Mouse (Mus musculus): Measurements from ENCODE around the gene Txn2. TPM values are rescaled to one million over a fixed set of nuclear protein-coding genes. Genes with fewer than 3 reads are reported as not detected.

The Txn2 gene
- polyA plus RNA-seq, 2 experiments = 121 to 199 TPM

DNA sequence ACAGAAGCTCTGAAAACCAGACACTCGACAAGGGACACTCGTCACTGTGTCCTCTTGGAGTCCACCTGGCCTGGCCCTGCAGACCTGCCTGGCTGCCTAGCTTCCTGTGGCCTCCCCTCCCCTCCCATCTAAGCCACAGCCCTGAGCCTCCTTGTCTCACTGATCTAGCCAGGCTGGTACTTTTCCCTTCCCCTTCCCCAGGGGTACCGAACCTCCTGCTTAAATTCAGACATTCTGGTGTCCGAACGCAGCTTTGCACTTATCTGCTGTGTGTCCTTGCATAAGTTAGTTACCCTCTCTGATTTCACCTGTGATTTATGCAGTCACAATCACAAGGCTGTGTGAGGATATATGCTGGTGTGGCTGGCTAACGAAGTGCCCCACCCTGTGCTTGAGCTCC lies 46.5 kb downstream of the Txn2 start:
- Histone ChIP-seq H3K4me3 (ENCODE audit: insufficient read depth in 1 of 2, low read depth in 2 of 2, low read length in 2 of 2) (no peak overlapping the region), H3K36me3 (replicated peaks; ENCODE audit: control insufficient read depth, insufficient read depth, low read depth) (no peaks in the 10 kb centered on the region), H3K9ac (replicated peaks) (no peak overlapping the region), H3K4me2 (ENCODE audit: low read depth) (no peak overlapping the region), H3K9me3 (ENCODE audit: control insufficient read depth, low read length) (no peaks in the 10 kb centered on the region), H3K27ac (no peak overlapping the region), H3K27me3 (ENCODE audit: control insufficient read depth, insufficient read depth, low read length) (no peaks in the 10 kb centered on the region), H3K4me1 (replicated peaks; ENCODE audit: control insufficient read depth in 2 of 2, insufficient read depth in 2 of 2, low read length in 1 of 2) (peaks cover 16 to 31% of the 10 kb centered on the region in 2 experiments)
- DNase-seq (ENCODE audit: low read depth in 3 of 3, low spot score in 3 of 3) = no peak
- WGBS (ENCODE audit: insufficient replicate concordance) = 16% methylated on average over 6 of the region's 6 CpGs
- TF ChIP-seq CTCF (IDR thresholded peaks at IDR 0.05; ENCODE audit: low read depth) (no peak), EP300 (IDR thresholded peaks at IDR 0.05; ENCODE audit: low read depth) (no peak)
- no peak for ATAC-seq (ENCODE audit: insufficient read depth)

DNA sequence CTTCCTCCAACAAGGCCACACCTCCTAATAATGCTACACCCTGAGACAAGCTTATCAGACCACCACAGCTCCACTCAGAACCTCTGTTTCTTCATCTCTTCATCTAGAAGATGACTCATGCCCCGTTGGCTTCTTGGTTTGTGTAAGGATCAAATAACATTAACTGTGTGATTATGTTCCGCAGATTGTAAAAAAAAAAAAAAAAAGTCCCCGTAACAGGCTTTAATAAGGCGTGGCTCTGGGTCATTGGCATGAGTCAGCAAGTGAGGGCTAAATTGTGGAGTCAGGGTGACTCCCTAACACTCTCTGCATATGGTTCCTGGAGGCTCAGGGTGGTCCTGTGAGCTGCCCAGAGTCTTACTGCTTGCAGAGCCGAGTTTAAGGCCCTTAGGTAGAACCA lies 47.1 kb downstream of the Txn2 start:
- WGBS (ENCODE audit: insufficient replicate concordance) = 8% methylated on average over 5 of the region's 5 CpGs
- DNase-seq (ENCODE audit: low read depth in 3 of 3, low spot score in 3 of 3) (peak; percentile 32 to 59 (median 45)), ATAC-seq (ENCODE audit: insufficient read depth) (peak; percentile 58; the same call in 1 of the 2 replicates)
- no peaks in the 10 kb centered on the region for H3K27me3 ChIP-seq (ENCODE audit: control insufficient read depth, insufficient read depth, low read length)
- H3K4me2 ChIP-seq (ENCODE audit: low read depth) = no peak overlapping the region
- no peaks in the 10 kb centered on the region for H3K36me3 ChIP-seq (replicated peaks; ENCODE audit: control insufficient read depth, insufficient read depth, low read depth)
- no peak overlapping the region for H3K9ac ChIP-seq (replicated peaks)
- H3K9me3 ChIP-seq (ENCODE audit: control insufficient read depth, low read length) = no peaks in the 10 kb centered on the region
- peaks cover 16 to 31% of the 10 kb centered on the region in 2 experiments for H3K4me1 ChIP-seq (replicated peaks; ENCODE audit: control insufficient read depth in 2 of 2, insufficient read depth in 2 of 2, low read length in 1 of 2)
- no peak overlapping the region for H3K27ac ChIP-seq
- H3K4me3 ChIP-seq (ENCODE audit: insufficient read depth in 1 of 2, low read depth in 2 of 2, low read length in 2 of 2) = no peak overlapping the region
- no peak for TF ChIP-seq EP300 (IDR thresholded peaks at IDR 0.05; ENCODE audit: low read depth)
- no peak for TF ChIP-seq CTCF (IDR thresholded peaks at IDR 0.05; ENCODE audit: low read depth)

DNA sequence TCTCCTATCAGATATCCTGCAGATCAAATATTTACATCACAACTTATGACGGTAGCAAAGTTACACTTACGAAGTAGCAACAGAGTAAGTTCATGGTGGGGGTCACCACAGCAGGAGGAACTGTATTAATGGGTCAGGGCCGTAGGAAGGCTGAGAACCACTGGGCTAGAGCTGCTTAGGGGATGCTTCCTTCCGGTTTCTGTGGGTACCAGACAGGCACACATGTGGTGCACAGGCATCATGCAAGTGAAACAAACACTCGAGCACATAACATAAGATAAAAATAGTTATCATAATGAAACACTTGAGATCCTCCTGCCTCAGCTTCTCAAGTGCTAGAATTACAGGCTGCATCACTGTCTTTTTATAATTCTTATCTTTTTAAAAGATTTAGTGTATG lies 48.1 kb downstream of the Txn2 start:
- no peak overlapping the region for H3K4me2 ChIP-seq (ENCODE audit: low read depth)
- H3K9me3 ChIP-seq (ENCODE audit: control insufficient read depth, low read length) = no peaks in the 10 kb centered on the region
- WGBS (ENCODE audit: insufficient replicate concordance) = 46% methylated on average over 5 of the region's 5 CpGs
- no peak overlapping the region for H3K4me3 ChIP-seq (ENCODE audit: insufficient read depth in 1 of 2, low read depth in 2 of 2, low read length in 2 of 2)
- H3K27ac ChIP-seq = no peak overlapping the region
- no peaks in the 10 kb centered on the region for H3K27me3 ChIP-seq (ENCODE audit: control insufficient read depth, insufficient read depth, low read length)
- no peaks in the 10 kb centered on the region for H3K36me3 ChIP-seq (replicated peaks; ENCODE audit: control insufficient read depth, insufficient read depth, low read depth)
- peaks cover 16 to 28% of the 10 kb centered on the region in 2 experiments for H3K4me1 ChIP-seq (replicated peaks; ENCODE audit: control insufficient read depth in 2 of 2, insufficient read depth in 2 of 2, low read length in 1 of 2)
- no peak overlapping the region for H3K9ac ChIP-seq (replicated peaks)
- no peak for TF ChIP-seq CTCF (IDR thresholded peaks at IDR 0.05; ENCODE audit: low read depth)
- TF ChIP-seq EP300 (IDR thresholded peaks at IDR 0.05; ENCODE audit: low read depth) = no peak
- no peak for ATAC-seq (ENCODE audit: insufficient read depth)
- DNase-seq (ENCODE audit: low read depth in 3 of 3, low spot score in 3 of 3) = no peak

DNA sequence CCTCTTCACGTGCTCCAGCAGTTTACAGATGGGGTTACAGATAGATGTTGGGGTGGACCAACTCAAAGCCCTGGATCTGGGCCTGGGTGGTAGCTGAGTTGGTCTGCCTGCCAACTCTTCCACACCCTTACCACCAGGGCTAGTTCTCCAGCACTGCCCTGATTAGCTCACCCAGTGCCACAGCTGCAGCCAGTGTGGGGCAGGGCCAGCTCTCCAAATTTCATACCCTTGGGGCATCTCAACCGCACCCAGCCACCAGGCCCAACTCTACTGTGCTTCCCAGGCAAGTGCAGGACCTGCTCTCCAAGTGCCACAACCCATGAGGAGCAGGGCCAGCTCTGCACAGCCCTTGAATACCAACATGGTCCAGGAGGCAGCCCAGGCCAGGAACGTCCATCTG lies 49.0 kb downstream of the Txn2 start:
- peaks cover 16 to 21% of the 10 kb centered on the region in 2 experiments for H3K4me1 ChIP-seq (replicated peaks; ENCODE audit: control insufficient read depth in 2 of 2, insufficient read depth in 2 of 2, low read length in 1 of 2)
- WGBS (ENCODE audit: insufficient replicate concordance) = 70% methylated on average over 3 of the region's 3 CpGs
- H3K27me3 ChIP-seq (ENCODE audit: control insufficient read depth, insufficient read depth, low read length) = no peaks in the 10 kb centered on the region
- DNase-seq (ENCODE audit: low read depth in 3 of 3, low spot score in 3 of 3) (no peak), ATAC-seq (ENCODE audit: insufficient read depth) (no peak)
- no peak for TF ChIP-seq EP300 (IDR thresholded peaks at IDR 0.05; ENCODE audit: low read depth)
- no peak for TF ChIP-seq CTCF (IDR thresholded peaks at IDR 0.05; ENCODE audit: low read depth)
- no peak overlapping the region for H3K4me3 ChIP-seq (ENCODE audit: insufficient read depth in 1 of 2, low read depth in 2 of 2, low read length in 2 of 2)
- no peak overlapping the region for H3K27ac ChIP-seq
- no peak overlapping the region for H3K9ac ChIP-seq (replicated peaks)
- H3K36me3 ChIP-seq (replicated peaks; ENCODE audit: control insufficient read depth, insufficient read depth, low read depth) = no peaks in the 10 kb centered on the region
- H3K4me2 ChIP-seq (ENCODE audit: low read depth) = no peak overlapping the region
- no peaks in the 10 kb centered on the region for H3K9me3 ChIP-seq (ENCODE audit: control insufficient read depth, low read length)

DNA sequence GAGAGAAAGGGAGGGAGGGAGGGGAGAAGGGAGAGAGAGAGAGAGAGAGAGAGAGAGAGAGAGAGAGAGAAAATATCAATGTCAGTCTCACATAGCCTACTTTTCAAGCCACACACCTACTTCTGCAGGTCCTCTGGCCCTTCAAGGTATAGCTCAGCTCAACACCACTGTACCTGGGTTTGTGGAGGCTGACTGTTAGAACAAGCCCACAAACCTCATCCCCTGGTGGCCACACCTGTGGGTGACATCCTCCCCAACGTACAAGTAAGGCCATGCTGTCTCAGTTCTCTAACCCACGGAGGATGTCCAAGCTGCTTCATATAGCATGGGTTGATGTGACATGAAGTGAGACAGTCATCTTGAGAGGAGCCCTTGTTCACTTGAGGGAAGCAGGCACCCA lies 51.6 kb downstream of the Txn2 start:
- peaks cover 10 to 22% of the 10 kb centered on the region in 2 experiments for H3K4me1 ChIP-seq (replicated peaks; ENCODE audit: control insufficient read depth in 2 of 2, insufficient read depth in 2 of 2, low read length in 1 of 2)
- 50% methylated on average over 2 of the region's 2 CpGs for WGBS (ENCODE audit: insufficient replicate concordance)
- H3K27me3 ChIP-seq (ENCODE audit: control insufficient read depth, insufficient read depth, low read length) = no peaks in the 10 kb centered on the region
- H3K4me2 ChIP-seq (ENCODE audit: low read depth) = no peak overlapping the region
- ATAC-seq (ENCODE audit: insufficient read depth) = no peak
- no peak for DNase-seq (ENCODE audit: low read depth in 3 of 3, low spot score in 3 of 3)
- H3K9me3 ChIP-seq (ENCODE audit: control insufficient read depth, low read length) = no peaks in the 10 kb centered on the region
- H3K9ac ChIP-seq (replicated peaks) = no peak overlapping the region
- H3K36me3 ChIP-seq (replicated peaks; ENCODE audit: control insufficient read depth, insufficient read depth, low read depth) = no peaks in the 10 kb centered on the region
- no peak overlapping the region for H3K27ac ChIP-seq
- TF ChIP-seq EP300 (IDR thresholded peaks at IDR 0.05; ENCODE audit: low read depth) (no peak), CTCF (IDR thresholded peaks at IDR 0.05; ENCODE audit: low read depth) (0 out of 2 replicates have a peak, but pooled peaks have one; percentile 10)
- no peak overlapping the region for H3K4me3 ChIP-seq (ENCODE audit: insufficient read depth in 1 of 2, low read depth in 2 of 2, low read length in 2 of 2)

Measured in liver, embryonic 14.5 days (tissue).